ENCODE assay signal across 8 mouse cellular contexts in genomic region chr11:29246883-29247650, GRCm38 (mm10). TPM values are rescaled to one million over a fixed set of nuclear protein-coding genes. Genes with fewer than 3 reads are reported as not detected.
A peak's percentile ranks its signal among the peaks of the same experiment; 100 is the strongest.
DNase-seq lines count a peak whose midpoint lies in the region; ATAC-seq lines count a peak whose summit lies in the region.

TSS of gene Cfap36 (minus strand) at chr11:29247409.

- no peaks in the 10 kb centered on the region for H3K27me3 ChIP-seq in heart, embryonic 14.5 days (ENCODE audit: control insufficient read depth, insufficient read depth, low read length)
- H3K27me3 ChIP-seq in liver, embryonic 13.5 days = no peaks in the 10 kb centered on the region
- H3K27me3 ChIP-seq in stomach, embryonic 16.5 days (ENCODE audit: control insufficient read depth, insufficient read depth, low read length) = no peaks in the 10 kb centered on the region

- peak within 1 kb of the TSS; percentile 82 to 99 for H3K4me3 ChIP-seq in heart, embryonic 14.5 days (ENCODE audit: control insufficient read depth in 1 of 2, insufficient read depth in 1 of 2, low read depth in 1 of 2, low read length in 2 of 2)
- H3K4me3 ChIP-seq in liver, embryonic 13.5 days (replicated peaks) = peak within 1 kb of the TSS; percentile 82
- peak within 1 kb of the TSS; percentile 85 for H3K4me3 ChIP-seq in stomach, embryonic 16.5 days (replicated peaks; ENCODE audit: low read length)

- WGBS in heart, embryonic 14.5 days = under 1% methylated on average over 53 of the region's 53 CpGs
- WGBS in liver, embryonic 13.5 days (ENCODE audit: insufficient replicate concordance) = under 1% methylated on average over 53 of the region's 53 CpGs
- WGBS in stomach, embryonic 16.5 days = under 1% methylated on average over 53 of the region's 53 CpGs

- ATAC-seq in CD4-positive, CD25-positive, alpha-beta regulatory T cell, adult 4 months = peak; percentile 100
- peak; percentile 100 for ATAC-seq in heart, embryonic 14.5 days (ENCODE audit: insufficient number of reproducible peaks, insufficient read depth, low FRiP score, low read depth)
- ATAC-seq in liver, embryonic 13.5 days (ENCODE audit: low read depth) = peak; percentile 100
- peak; percentile 100 for ATAC-seq in stomach, embryonic 16.5 days (ENCODE audit: insufficient read depth, low FRiP score)

- peaks cover 0 to 14% of the 10 kb centered on the region in 2 experiments; a peak in 3 of 4 replicates for H3K4me1 ChIP-seq in heart, embryonic 14.5 days (ENCODE audit: control insufficient read depth in 2 of 2, insufficient read depth in 2 of 2, low read length in 2 of 2)
- H3K4me1 ChIP-seq in liver, embryonic 13.5 days (replicated peaks) = peaks cover 19% of the 10 kb centered on the region
- H3K4me1 ChIP-seq in stomach, embryonic 16.5 days (ENCODE audit: control insufficient read depth, insufficient read depth, low read length) = peaks cover 9% of the 10 kb centered on the region; the same call in 1 of the 2 replicates

- H3K9me3 ChIP-seq in heart, embryonic 14.5 days (ENCODE audit: control insufficient read depth, low read length) = no peaks in the 10 kb centered on the region
- H3K9me3 ChIP-seq in liver, embryonic 13.5 days (replicated peaks) = no peaks in the 10 kb centered on the region
- H3K9me3 ChIP-seq in stomach, embryonic 16.5 days (replicated peaks; ENCODE audit: control insufficient read depth, low read length) = no peaks in the 10 kb centered on the region

- peak; percentile 87 for DNase-seq in c-Kit-negative CD71-positive TER-119-positive erythroid progenitor cells, embryonic 14.5 days (ENCODE audit: low read depth, low spot score)
- DNase-seq in fibroblast of lung, adult 2 months (ENCODE audit: low read depth) = peak; percentile 94
- DNase-seq in kidney, postnatal 14 days = peak; percentile 95
- peak; percentile 89 for DNase-seq in liver, embryonic 13.5 days
- peak; percentile 91 for DNase-seq in neural tube, embryonic 10.5 days (ENCODE audit: extremely low spot score, low spot score)

- peak within 1 kb of the TSS; percentile 90 for H3K4me2 ChIP-seq in heart, embryonic 14.5 days (ENCODE audit: low read length)
- H3K4me2 ChIP-seq in liver, embryonic 13.5 days = peak within 1 kb of the TSS; percentile 82
- H3K4me2 ChIP-seq in stomach, embryonic 16.5 days (ENCODE audit: low read depth, low read length) = peak within 1 kb of the TSS; percentile 84

- peaks cover 19% of the 10 kb centered on the region for H3K36me3 ChIP-seq in heart, embryonic 14.5 days (ENCODE audit: control insufficient read depth, insufficient read depth, low read length)
- peaks cover 7% of the 10 kb centered on the region for H3K36me3 ChIP-seq in liver, embryonic 13.5 days
- H3K36me3 ChIP-seq in stomach, embryonic 16.5 days (ENCODE audit: control insufficient read depth, insufficient read depth, low read length) = no peaks in the 10 kb centered on the region

- peak within 1 kb of the TSS; percentile 75 for H3K9ac ChIP-seq in heart, embryonic 14.5 days (ENCODE audit: low read length)
- peak within 1 kb of the TSS; percentile 71 for H3K9ac ChIP-seq in liver, embryonic 13.5 days
- peak within 1 kb of the TSS; percentile 80 for H3K9ac ChIP-seq in stomach, embryonic 16.5 days (ENCODE audit: low read length)

- peak within 1 kb of the TSS; percentile 50 to 52; a peak in 3 of 4 replicates for H3K27ac ChIP-seq in heart, embryonic 14.5 days (replicated peaks in 1 of 2; ENCODE audit: control insufficient read depth in 1 of 2, insufficient read depth in 1 of 2, low read depth in 2 of 2, low read length in 2 of 2)
- H3K27ac ChIP-seq in liver, embryonic 13.5 days = no peak within 1 kb of the TSS
- peak within 1 kb of the TSS; percentile 58; the same call in 1 of the 2 replicates for H3K27ac ChIP-seq in stomach, embryonic 16.5 days (ENCODE audit: low read length)

RNA-seq across cellular contexts. Expression of gene Cfap36, which starts in this region (rescaled TPM):
- polyA plus RNA-seq in CD4-positive, CD25-positive, alpha-beta regulatory T cell, adult 4 months (2017; shearing (Covaris generic)) = 10 to 100 TPM; 20.7 to 25.7 TPM
- 39.2 and 42.3 TPM in 2 replicates for polyA plus RNA-seq in heart, embryonic 14.5 days (2014; fragmentation: Nextera tagmentation; extraction: Ambion mirVana)
- 18.9 and 20.8 TPM in 2 replicates for polyA plus RNA-seq in liver, embryonic 13.5 days (2015; fragmentation: Nextera tagmentation; extraction: Ambion mirVana)
- polyA plus RNA-seq in stomach, embryonic 16.5 days (2015; fragmentation: Nextera tagmentation; extraction: Ambion mirVana) = 44.4 and 44.8 TPM in 2 replicates
